Mouse (Mus musculus): ENCODE measurements around the gene A1cf. TPM values are rescaled to one million over a fixed set of nuclear protein-coding genes. Genes with fewer than 3 reads are reported as not detected.

The A1cf gene
- total and polyA plus RNA-seq, 3 experiments = not detected

DNA sequence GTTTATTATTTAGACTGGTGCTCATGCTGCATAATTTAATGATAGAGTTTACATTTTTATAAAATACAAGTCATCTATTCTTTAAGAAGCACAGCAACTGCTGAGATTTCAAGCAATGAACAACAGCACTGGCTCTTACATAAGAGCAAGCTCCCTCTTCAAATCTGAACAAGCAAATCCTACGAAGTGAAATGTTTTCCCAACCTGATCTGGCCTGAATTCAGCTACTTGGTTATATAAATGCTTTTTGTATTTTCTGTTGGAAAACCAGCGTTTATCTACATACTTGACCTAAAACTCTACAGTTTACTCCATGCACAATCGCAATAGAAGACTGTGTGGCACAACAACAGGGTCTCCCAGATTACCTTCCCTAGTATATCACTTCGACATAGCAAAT is 488 bp upstream of the A1cf start:
- Histone ChIP-seq H3K36me3 (replicated peaks in 1 of 2; ENCODE audit: control insufficient read depth in 1 of 2, insufficient read depth in 1 of 2, low read length in 1 of 2) (no peaks in the 10 kb centered on the region), H3K4me1 (ENCODE audit: control insufficient read depth in 1 of 2, insufficient read depth in 2 of 2) (no peaks in the 10 kb centered on the region), H3K4me2 (ENCODE audit: insufficient read depth, low read depth, poor library complexity, severe bottlenecking) (no peak overlapping the region), H3K9me3 (replicated peaks; ENCODE audit: low read length) (no peaks in the 10 kb centered on the region), H3K79me2 (replicated peaks; ENCODE audit: control insufficient read depth, extremely low read depth, insufficient read depth, poor library complexity, severe bottlenecking) (no peaks in the 10 kb centered on the region), H3K4me3 (replicated peaks in 1 of 3; ENCODE audit: low read depth in 2 of 3, low read length in 2 of 3, poor library complexity in 1 of 3) (no peak overlapping the region), H3K27me3 (replicated peaks) (no peaks in the 10 kb centered on the region), H3K9ac (ENCODE audit: insufficient read depth, low read depth) (no peak overlapping the region), H3K27ac (ENCODE audit: insufficient read depth, low read depth) (no peak overlapping the region)
- TF ChIP-seq GABPA (IDR thresholded peaks at IDR 0.05; ENCODE audit: insufficient replicate concordance, low read depth, low read length) = no peak
- no peak for TF ChIP-seq BHLHE40 (IDR thresholded peaks at IDR 0.05; ENCODE audit: low read depth, low read length)
- DNase-seq (ENCODE audit: extremely low read depth) = no peak
- in situ Hi-C loops (cut with MboI; ENCODE audit: low pct_ligation_motif_present, low pct_unique_long_range_greater_than_20kb, low sequenced_read_pairs) (no loop called here), dilution Hi-C loops (cut with MboI; ENCODE audit: extremely low pct_ligation_motif_present, extremely low pct_unique_long_range_greater_than_20kb, low sequenced_read_pairs) (no loop called here)

DNA sequence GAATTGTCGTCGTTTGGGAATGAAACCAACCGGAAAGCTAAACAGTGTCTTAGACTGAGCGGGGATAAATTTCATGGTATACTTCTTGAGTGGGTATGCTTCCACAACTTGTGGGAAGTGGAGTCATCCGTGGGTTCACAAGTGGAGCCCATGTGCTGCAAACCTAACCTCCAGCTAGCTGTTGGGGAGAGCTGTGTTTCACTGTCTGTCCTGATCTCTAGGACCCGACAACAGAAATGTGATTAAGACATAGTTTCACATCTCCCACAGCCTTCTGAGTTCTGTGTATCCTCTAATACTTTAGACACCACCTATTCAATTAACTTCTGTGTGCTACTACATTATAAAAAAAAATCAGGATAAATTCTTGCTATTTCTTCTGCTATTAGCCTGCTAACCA is 407 bp downstream of the A1cf start:
- no peak overlapping the region for H3K9ac ChIP-seq (ENCODE audit: insufficient read depth, low read depth)
- no peaks in the 10 kb centered on the region for H3K36me3 ChIP-seq (replicated peaks in 1 of 2; ENCODE audit: control insufficient read depth in 1 of 2, insufficient read depth in 1 of 2, low read length in 1 of 2)
- no peaks in the 10 kb centered on the region for H3K4me1 ChIP-seq (ENCODE audit: control insufficient read depth in 1 of 2, insufficient read depth in 2 of 2)
- H3K4me3 ChIP-seq (replicated peaks in 1 of 3; ENCODE audit: low read depth in 2 of 3, low read length in 2 of 3, poor library complexity in 1 of 3) = no peak overlapping the region
- no peak for DNase-seq (ENCODE audit: extremely low read depth)
- H3K9me3 ChIP-seq (replicated peaks; ENCODE audit: low read length) = no peaks in the 10 kb centered on the region
- no peak overlapping the region for H3K27ac ChIP-seq (ENCODE audit: insufficient read depth, low read depth)
- TF ChIP-seq POLR2AphosphoS2 (IDR thresholded peaks at IDR 0.05; ENCODE audit: low read depth, low read length) (no peak), E2F4 (IDR thresholded peaks at IDR 0.05; ENCODE audit: insufficient replicate concordance, low read depth, low read length) (no peak), MYC (IDR thresholded peaks at IDR 0.05; ENCODE audit: low read depth, low read length) (no peak), ZC3H11A (IDR thresholded peaks at IDR 0.05; ENCODE audit: low read depth, low read length) (no peak)
- in situ Hi-C loops (cut with MboI; ENCODE audit: low pct_ligation_motif_present, low pct_unique_long_range_greater_than_20kb, low sequenced_read_pairs) (no loop called here), dilution Hi-C loops (cut with MboI; ENCODE audit: extremely low pct_ligation_motif_present, extremely low pct_unique_long_range_greater_than_20kb, low sequenced_read_pairs) (no loop called here)
- H3K27me3 ChIP-seq (replicated peaks) = no peaks in the 10 kb centered on the region
- no peak overlapping the region for H3K4me2 ChIP-seq (ENCODE audit: insufficient read depth, low read depth, poor library complexity, severe bottlenecking)
- no peaks in the 10 kb centered on the region for H3K79me2 ChIP-seq (replicated peaks; ENCODE audit: control insufficient read depth, extremely low read depth, insufficient read depth, poor library complexity, severe bottlenecking)

DNA sequence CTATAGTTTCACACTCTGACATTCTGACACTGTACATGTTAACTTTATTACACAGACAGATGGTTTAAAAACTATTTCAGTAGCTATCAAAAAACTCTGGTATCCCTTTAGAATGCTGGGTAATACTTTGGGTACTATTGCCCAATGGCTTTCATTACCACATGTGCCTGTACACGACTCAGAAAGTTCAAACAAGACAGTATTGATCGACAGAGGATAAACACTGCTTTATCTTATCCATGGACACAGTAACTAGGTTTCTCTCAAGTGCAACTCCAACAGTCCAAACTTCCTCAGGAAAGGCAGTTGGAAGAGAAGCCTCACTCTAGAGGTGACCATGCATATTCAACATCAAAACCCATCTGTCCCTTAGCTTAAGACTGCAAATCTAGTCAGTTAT is 2.8 kb downstream of the A1cf start:
- dilution Hi-C loops (cut with MboI; ENCODE audit: extremely low pct_ligation_motif_present, extremely low pct_unique_long_range_greater_than_20kb, low sequenced_read_pairs) = no loop called here
- in situ Hi-C loops (cut with MboI; ENCODE audit: low pct_ligation_motif_present, low pct_unique_long_range_greater_than_20kb, low sequenced_read_pairs) = no loop called here
- Histone ChIP-seq H3K36me3 (replicated peaks in 1 of 2; ENCODE audit: control insufficient read depth in 1 of 2, insufficient read depth in 1 of 2, low read length in 1 of 2) (no peaks in the 10 kb centered on the region), H3K4me3 (replicated peaks in 1 of 3; ENCODE audit: low read depth in 2 of 3, low read length in 2 of 3, poor library complexity in 1 of 3) (no peak overlapping the region), H3K4me2 (ENCODE audit: insufficient read depth, low read depth, poor library complexity, severe bottlenecking) (no peak overlapping the region), H3K27me3 (replicated peaks) (no peaks in the 10 kb centered on the region), H3K4me1 (ENCODE audit: control insufficient read depth in 1 of 2, insufficient read depth in 2 of 2) (no peaks in the 10 kb centered on the region), H3K27ac (ENCODE audit: insufficient read depth, low read depth) (no peak overlapping the region), H3K9me3 (replicated peaks; ENCODE audit: low read length) (no peaks in the 10 kb centered on the region), H3K79me2 (replicated peaks; ENCODE audit: control insufficient read depth, extremely low read depth, insufficient read depth, poor library complexity, severe bottlenecking) (no peaks in the 10 kb centered on the region), H3K9ac (ENCODE audit: insufficient read depth, low read depth) (no peak overlapping the region)
- no peak for DNase-seq (ENCODE audit: extremely low read depth)
- TF ChIP-seq BHLHE40 (IDR thresholded peaks at IDR 0.05; ENCODE audit: low read depth, low read length) (no peak), ETS1 (conservative IDR thresholded peaks at IDR 0.05; ENCODE audit: low read depth, low read length) (no peak), EP300 (IDR thresholded peaks at IDR 0.05; ENCODE audit: low read length) (no peak), MEF2A (IDR thresholded peaks at IDR 0.05; ENCODE audit: borderline replicate concordance, low read depth, low read length) (no peak), ZKSCAN1 (IDR thresholded peaks at IDR 0.05; ENCODE audit: borderline replicate concordance, low read depth, low read length) (no peak), USF2 (conservative IDR thresholded peaks at IDR 0.05; ENCODE audit: low read depth, low read length) (no peak), MYC (IDR thresholded peaks at IDR 0.05; ENCODE audit: low read depth, low read length) (no peak), ZMIZ1 (IDR thresholded peaks at IDR 0.05; ENCODE audit: low read depth, low read length) (no peak), JUND (conservative IDR thresholded peaks at IDR 0.05; ENCODE audit: low read depth, low read length) (no peak), USF1 (IDR thresholded peaks at IDR 0.05; ENCODE audit: low read depth, low read length) (no peak), CTCF (conservative IDR thresholded peaks at IDR 0.05 in 1 of 2, IDR thresholded peaks at IDR 0.05 in 1 of 2; ENCODE audit: low read depth in 2 of 2, low read length in 2 of 2) (no peak), PAX5 (IDR thresholded peaks at IDR 0.05; ENCODE audit: low read length) (no peak), ELF1 (IDR thresholded peaks at IDR 0.05; ENCODE audit: low read depth, low read length) (no peak), SIN3A (IDR thresholded peaks at IDR 0.05; ENCODE audit: low read length) (no peak), HCFC1 (IDR thresholded peaks at IDR 0.05; ENCODE audit: low read depth, low read length) (no peak), SMC3 (IDR thresholded peaks at IDR 0.05; ENCODE audit: low read depth, low read length) (no peak), NRF1 (IDR thresholded peaks at IDR 0.05; ENCODE audit: low read depth, low read length) (no peak)

Measured in CH12.LX (cell line).